Mouse (Mus musculus): ENCODE results near the gene Kif1bp.
A peak's percentile ranks its signal among the peaks of the same experiment; 100 is the strongest.
"Not testable (repeated sequence)": the region's sequence is repeated elsewhere in the genome, so short reads cannot be mapped to it uniquely, and the experiment has no call there.

The Kif1bp gene

GRCm38 (mm10) chr10:62508459-62508858, 69.8 kb downstream of the Kif1bp start:
- peak; percentile 64 to 76 for DNase-seq

GRCm38 (mm10) chr10:62507591-62508308, 70.5 kb downstream of the Kif1bp start:
- DNase-seq = peak; percentile 76 to 79

- no peak for DNase-seq
Measured at GRCm38 (mm10) chr10:62507071-62507470, 71.2 kb downstream of the Kif1bp start.

GRCm38 (mm10) chr10:62506019-62506556, 72.2 kb downstream of the Kif1bp start:
- peak in 1 of 2 experiments; percentile 37 for DNase-seq

- no peak for DNase-seq
Measured at GRCm38 (mm10) chr10:62505224-62505983, 72.9 kb downstream of the Kif1bp start.

- no peak for DNase-seq
Measured at GRCm38 (mm10) chr10:62503836-62504628, 74.2 kb downstream of the Kif1bp start.

- no peak for DNase-seq
Measured at GRCm38 (mm10) chr10:62503353-62503752, 74.9 kb downstream of the Kif1bp start.

GRCm38 (mm10) chr10:62501951-62502350, 76.3 kb downstream of the Kif1bp start:
- DNase-seq = no peak

GRCm38 (mm10) chr10:62500916-62501615, 77.2 kb downstream of the Kif1bp start:
- no peak for DNase-seq

- DNase-seq = peak; percentile 64 to 71
Measured at GRCm38 (mm10) chr10:62500088-62500915, 78.0 kb downstream of the Kif1bp start.

GRCm38 (mm10) chr10:62491681-62492080, 86.6 kb downstream of the Kif1bp start:
- not testable (repeated sequence) for DNase-seq
